Mouse (Mus musculus): ENCODE data around the gene Rasa3. TPM values are rescaled to one million over a fixed set of nuclear protein-coding genes. Genes with fewer than 3 reads are reported as not detected.

The Rasa3 gene
- polyA plus RNA-seq, 1 experiment: 43.5 TPM

DNA sequence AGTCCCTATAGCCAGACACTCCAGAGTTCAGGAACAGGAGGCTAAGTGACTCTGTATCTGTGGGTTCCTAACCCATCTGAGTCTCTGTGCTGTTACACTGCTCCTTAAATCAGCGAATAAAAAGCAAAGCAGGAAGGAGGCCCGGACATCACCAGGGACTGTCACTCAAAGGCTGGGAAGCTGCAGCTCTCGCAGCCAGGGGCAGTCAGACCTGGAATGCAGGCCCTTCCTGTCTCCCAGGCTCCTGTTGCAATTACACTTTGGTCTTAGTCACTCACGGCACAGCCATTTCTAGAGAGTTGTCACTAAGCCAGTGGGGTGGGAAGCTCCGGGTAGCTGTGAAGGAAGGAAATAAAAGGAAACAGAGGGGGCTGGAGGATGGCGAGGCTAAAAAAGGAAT is 33.2 kb downstream of the Rasa3 start:
- no peak for DNase-seq
- Histone ChIP-seq H3K4me3 (replicated peaks; ENCODE audit: extremely low read depth, low read depth, low read length) (no peak overlapping the region), H3K4me1 (ENCODE audit: control insufficient read depth, insufficient read depth, low read length) (peaks cover 31% of the 10 kb centered on the region)
- WGBS: 11% methylated on average over 6 of the region's 6 CpGs
- TF ChIP-seq CTCF (IDR thresholded peaks at IDR 0.05; ENCODE audit: insufficient read depth, low read length) (no peak), POLR2A (IDR thresholded peaks at IDR 0.05; ENCODE audit: borderline replicate concordance, extremely low read depth, low read depth, low read length) (no peak)

DNA sequence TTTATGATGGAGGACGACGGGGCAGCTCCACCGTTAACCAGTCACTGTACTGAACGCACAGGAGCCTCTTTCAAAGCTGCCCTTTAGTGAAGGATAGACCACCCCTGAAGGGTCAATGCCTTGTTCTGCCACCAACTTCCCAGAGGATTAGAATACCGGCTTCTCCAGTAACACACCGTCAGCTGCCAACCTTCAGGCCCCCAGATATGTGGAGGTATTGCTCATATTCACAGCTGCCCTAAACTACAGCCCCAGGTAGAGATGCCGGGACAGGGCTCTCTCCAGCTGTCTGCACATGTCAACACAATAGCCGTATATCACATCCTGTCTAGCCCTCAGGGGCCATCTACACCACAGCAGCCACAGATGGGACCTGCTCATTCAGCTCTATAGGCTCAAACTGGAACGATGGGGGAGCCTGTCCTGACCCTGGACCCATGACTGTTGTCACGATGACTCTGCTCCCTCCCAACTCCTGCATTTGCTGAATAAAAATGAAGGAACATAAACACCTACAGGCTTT is 34.7 kb downstream of the Rasa3 start:
- TF ChIP-seq POLR2A (IDR thresholded peaks at IDR 0.05; ENCODE audit: borderline replicate concordance, extremely low read depth, low read depth, low read length): no peak
- no peak for TF ChIP-seq CTCF (IDR thresholded peaks at IDR 0.05; ENCODE audit: insufficient read depth, low read length)
- 89% methylated on average over 10 of the region's 10 CpGs for WGBS
- Histone ChIP-seq H3K4me3 (replicated peaks; ENCODE audit: extremely low read depth, low read depth, low read length) (no peak overlapping the region), H3K4me1 (ENCODE audit: control insufficient read depth, insufficient read depth, low read length) (peaks cover 21% of the 10 kb centered on the region)
- DNase-seq: no peak

DNA sequence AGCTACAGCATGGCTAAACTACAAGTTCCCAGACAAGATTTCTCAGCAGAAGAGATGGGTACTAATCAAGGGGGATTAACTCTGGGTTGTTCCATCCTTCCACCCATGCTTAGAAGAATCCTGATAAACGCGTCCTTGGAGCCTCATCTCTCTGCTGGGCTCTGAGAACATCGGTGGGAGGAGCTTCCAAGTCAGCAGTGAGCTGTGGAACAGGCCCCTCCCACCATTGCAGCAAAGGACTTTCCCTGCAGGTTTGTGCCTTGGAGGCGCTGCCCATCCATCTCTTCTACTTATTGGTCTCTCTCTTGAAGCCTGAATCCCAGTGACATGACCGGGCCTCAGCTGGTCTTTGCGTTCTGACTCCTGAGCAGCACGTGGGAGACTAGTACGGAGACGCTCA is 36.2 kb downstream of the Rasa3 start:
- no peak for DNase-seq
- 70% methylated on average over 9 of the region's 9 CpGs for WGBS
- Histone ChIP-seq H3K4me3 (replicated peaks; ENCODE audit: extremely low read depth, low read depth, low read length) (no peak overlapping the region), H3K4me1 (ENCODE audit: control insufficient read depth, insufficient read depth, low read length) (peaks cover 21% of the 10 kb centered on the region)
- TF ChIP-seq POLR2A (IDR thresholded peaks at IDR 0.05; ENCODE audit: borderline replicate concordance, extremely low read depth, low read depth, low read length) (no peak), CTCF (IDR thresholded peaks at IDR 0.05; ENCODE audit: insufficient read depth, low read length) (no peak)

GRCm38 (mm10) chr8:13640452-13640883 is 36.9 kb downstream of the Rasa3 start:
- H3K4me1 ChIP-seq (ENCODE audit: control insufficient read depth, insufficient read depth, low read length): peaks cover 19% of the 10 kb centered on the region
- no peak for DNase-seq
- 35% methylated on average over 9 of the region's 9 CpGs for WGBS
- H3K4me3 ChIP-seq (replicated peaks; ENCODE audit: extremely low read depth, low read depth, low read length): no peak overlapping the region
- no peak for TF ChIP-seq POLR2A (IDR thresholded peaks at IDR 0.05; ENCODE audit: borderline replicate concordance, extremely low read depth, low read depth, low read length)
- TF ChIP-seq CTCF (IDR thresholded peaks at IDR 0.05; ENCODE audit: insufficient read depth, low read length): no peak

DNA sequence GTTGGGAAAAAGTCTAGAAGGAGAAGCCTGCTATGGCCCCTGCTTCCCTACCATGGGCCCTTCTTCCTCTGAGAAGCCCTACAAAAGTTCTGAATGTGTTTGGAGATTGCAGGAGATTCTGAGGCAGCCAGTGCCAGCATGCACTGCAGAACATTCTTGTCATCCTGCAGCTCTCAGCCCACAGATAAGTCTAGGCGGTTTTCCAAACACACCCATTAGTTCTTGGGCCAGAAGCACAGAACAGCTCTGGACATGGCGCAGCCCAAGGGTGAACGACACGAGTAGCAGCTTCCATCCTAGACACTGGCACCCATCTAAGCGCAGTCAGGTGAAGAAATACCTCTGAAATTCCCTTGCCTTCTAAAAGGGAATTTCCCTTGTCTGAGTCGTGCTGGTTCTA is 44.3 kb downstream of the Rasa3 start:
- WGBS: 70% methylated on average over 6 of the region's 6 CpGs
- TF ChIP-seq POLR2A (IDR thresholded peaks at IDR 0.05; ENCODE audit: borderline replicate concordance, extremely low read depth, low read depth, low read length): no peak
- no peak for TF ChIP-seq CTCF (IDR thresholded peaks at IDR 0.05; ENCODE audit: insufficient read depth, low read length)
- DNase-seq: no peak
- Histone ChIP-seq H3K4me1 (ENCODE audit: control insufficient read depth, insufficient read depth, low read length) (peaks cover 4% of the 10 kb centered on the region), H3K4me3 (replicated peaks; ENCODE audit: extremely low read depth, low read depth, low read length) (no peak overlapping the region)

DNA sequence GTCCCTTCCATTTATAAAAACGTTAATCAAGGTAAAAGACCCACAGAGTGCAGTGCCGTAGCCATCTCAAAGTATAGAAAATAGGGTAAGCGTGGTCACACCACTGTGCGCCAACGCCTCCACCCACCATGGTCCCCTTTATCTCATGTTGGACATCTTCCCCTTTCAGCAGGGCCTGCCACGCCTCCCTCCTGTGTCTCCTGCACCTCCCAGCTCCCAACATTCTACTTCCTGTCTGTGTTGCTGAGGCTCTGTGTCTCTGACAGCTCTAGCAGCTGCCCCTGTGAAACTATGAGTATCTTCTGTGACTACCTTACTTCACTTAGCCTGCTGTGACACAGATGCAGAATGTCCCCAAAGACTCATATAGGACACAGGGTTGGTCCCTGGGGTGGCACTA is 45.1 kb downstream of the Rasa3 start:
- TF ChIP-seq POLR2A (IDR thresholded peaks at IDR 0.05; ENCODE audit: borderline replicate concordance, extremely low read depth, low read depth, low read length): no peak
- TF ChIP-seq CTCF (IDR thresholded peaks at IDR 0.05; ENCODE audit: insufficient read depth, low read length): no peak
- Histone ChIP-seq H3K4me1 (ENCODE audit: control insufficient read depth, insufficient read depth, low read length) (peaks cover 4% of the 10 kb centered on the region), H3K4me3 (replicated peaks; ENCODE audit: extremely low read depth, low read depth, low read length) (no peak overlapping the region)
- 57% methylated on average over 6 of the region's 6 CpGs for WGBS
- DNase-seq: no peak

DNA sequence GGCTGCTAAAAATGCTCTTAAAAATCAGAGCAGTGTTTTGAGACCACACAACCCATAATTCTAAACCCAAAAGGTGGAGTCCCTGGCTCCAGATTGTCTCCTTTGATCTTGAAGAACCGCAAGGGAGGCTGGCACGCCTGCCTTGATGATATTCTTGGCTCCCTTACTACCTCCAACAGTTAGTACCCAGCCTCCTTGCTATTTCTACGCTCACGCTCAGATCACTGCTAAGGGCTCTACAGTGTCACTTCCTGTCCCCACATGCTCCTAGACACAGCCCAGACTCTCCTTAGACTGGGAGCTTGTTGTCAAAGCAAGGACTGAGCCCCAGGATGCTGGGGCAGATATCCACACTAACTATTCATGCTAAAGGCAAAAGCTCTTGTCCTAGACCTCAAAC is 46.6 kb downstream of the Rasa3 start:
- WGBS: 67% methylated on average over 4 of the region's 4 CpGs
- peaks cover 7% of the 10 kb centered on the region for H3K4me1 ChIP-seq (ENCODE audit: control insufficient read depth, insufficient read depth, low read length)
- no peak overlapping the region for H3K4me3 ChIP-seq (replicated peaks; ENCODE audit: extremely low read depth, low read depth, low read length)
- no peak for DNase-seq
- TF ChIP-seq POLR2A (IDR thresholded peaks at IDR 0.05; ENCODE audit: borderline replicate concordance, extremely low read depth, low read depth, low read length) (no peak), CTCF (IDR thresholded peaks at IDR 0.05; ENCODE audit: insufficient read depth, low read length) (no peak)

- 77% methylated on average over 5 of the region's 5 CpGs for WGBS
- TF ChIP-seq POLR2A (IDR thresholded peaks at IDR 0.05; ENCODE audit: borderline replicate concordance, extremely low read depth, low read depth, low read length) (no peak), CTCF (IDR thresholded peaks at IDR 0.05; ENCODE audit: insufficient read depth, low read length) (no peak)
- Histone ChIP-seq H3K4me1 (ENCODE audit: control insufficient read depth, insufficient read depth, low read length) (peaks cover 11% of the 10 kb centered on the region), H3K4me3 (replicated peaks; ENCODE audit: extremely low read depth, low read depth, low read length) (no peak overlapping the region)
- DNase-seq: no peak
These were observed 47.2 kb downstream of the Rasa3 start for GRCm38 (mm10) chr8:13630171-13630570.

DNA sequence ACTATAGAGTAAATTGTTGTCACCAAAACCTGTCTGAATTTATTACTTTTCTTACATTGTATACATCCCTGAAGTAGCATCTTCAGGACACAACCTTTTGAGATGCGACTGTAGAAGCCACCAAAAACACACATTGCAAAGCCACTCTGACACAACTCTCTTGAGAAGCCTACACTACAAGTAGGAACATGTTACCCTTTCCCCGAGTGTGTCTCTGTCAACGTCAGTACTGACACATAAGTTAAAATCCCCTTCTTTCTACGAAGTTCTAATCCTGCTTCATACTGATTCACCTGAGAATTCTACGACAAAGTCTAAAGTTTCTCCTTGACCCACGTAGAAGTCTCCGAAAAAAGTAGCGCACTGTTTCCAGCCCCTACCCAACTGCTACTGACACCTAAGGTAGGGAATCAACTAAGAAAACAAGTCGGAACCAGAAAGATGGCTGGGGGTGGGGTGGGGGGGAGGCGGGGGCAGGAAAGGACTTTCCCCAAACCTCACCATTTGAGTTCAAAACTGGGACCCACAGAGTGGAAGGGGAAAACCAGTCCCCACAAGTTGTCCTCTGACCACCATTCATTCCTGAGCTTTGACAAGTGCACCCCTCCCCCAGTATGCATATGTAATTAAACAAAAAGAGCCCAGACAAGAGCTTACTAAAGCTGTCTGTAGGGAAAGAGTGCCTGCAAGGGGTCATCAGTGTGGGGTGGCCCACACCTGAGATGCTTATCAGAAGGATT is 47.9 kb downstream of the Rasa3 start:
- DNase-seq: no peak
- Histone ChIP-seq H3K4me3 (replicated peaks; ENCODE audit: extremely low read depth, low read depth, low read length) (no peak overlapping the region), H3K4me1 (ENCODE audit: control insufficient read depth, insufficient read depth, low read length) (peaks cover 15% of the 10 kb centered on the region)
- no peak for TF ChIP-seq CTCF (IDR thresholded peaks at IDR 0.05; ENCODE audit: insufficient read depth, low read length)
- no peak for TF ChIP-seq POLR2A (IDR thresholded peaks at IDR 0.05; ENCODE audit: borderline replicate concordance, extremely low read depth, low read depth, low read length)
- WGBS: 92% methylated on average over 10 of the region's 10 CpGs

GRCm38 (mm10) chr8:13628067-13628466 is 49.3 kb downstream of the Rasa3 start:
- DNase-seq: no peak
- no peak for TF ChIP-seq CTCF (IDR thresholded peaks at IDR 0.05; ENCODE audit: insufficient read depth, low read length)
- TF ChIP-seq POLR2A (IDR thresholded peaks at IDR 0.05; ENCODE audit: borderline replicate concordance, extremely low read depth, low read depth, low read length): no peak
- 88% methylated on average over 9 of the region's 9 CpGs for WGBS
- Histone ChIP-seq H3K4me1 (ENCODE audit: control insufficient read depth, insufficient read depth, low read length) (peaks cover 23% of the 10 kb centered on the region), H3K4me3 (replicated peaks; ENCODE audit: extremely low read depth, low read depth, low read length) (no peak overlapping the region)

Measured in lung, adult 2 months (tissue).